9 mouse cellular contexts compared by ENCODE assay signal in the genomic region with DNA sequence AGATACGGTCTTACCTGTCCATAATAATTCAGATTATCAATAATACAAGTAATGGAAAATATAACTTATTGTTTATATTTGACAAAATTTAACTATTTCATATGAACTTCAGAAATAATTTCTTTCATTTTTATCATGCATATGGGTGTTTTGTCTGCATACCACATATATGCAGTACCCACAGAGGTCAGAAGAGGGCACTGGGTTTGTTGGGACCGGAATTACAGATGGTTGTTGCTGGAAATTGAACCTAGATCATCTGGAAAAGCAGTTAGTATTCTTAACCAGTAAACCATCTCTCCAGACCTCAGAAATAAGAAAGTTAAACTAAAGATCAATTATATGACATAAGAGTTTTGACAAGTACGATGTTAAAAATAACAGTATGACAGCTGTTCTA.
DNase-seq lines count a peak whose midpoint lies in the region; ATAC-seq and TF ChIP-seq lines count a peak whose summit lies in the region.
"Had no signal": no experiment of that assay in that cellular context is flagged by ENCODE, and none has a peak within 500 bp of the region (broad histone marks: within the 10 kb centered on the region; RNA-seq: fewer than 3 reads in every experiment).

No protein-coding gene starts in this region.

- H3K27me3 ChIP-seq in embryonic facial prominence, embryonic 11.5 days (ENCODE audit: control insufficient read depth, insufficient read depth, low read length), result no peaks in the 10 kb centered on the region
- H3K27me3 ChIP-seq in embryonic facial prominence, embryonic 10.5 days (replicated peaks; ENCODE audit: low read depth, poor library complexity, severe bottlenecking), result no peaks in the 10 kb centered on the region
- peaks cover 65% of the 10 kb centered on the region for H3K27me3 ChIP-seq in CH12.LX (replicated peaks)
- no peaks in the 10 kb centered on the region for H3K27me3 ChIP-seq in forebrain, embryonic 16.5 days (replicated peaks; ENCODE audit: control insufficient read depth, insufficient read depth, low read length)
- H3K27me3 ChIP-seq: liver, embryonic 13.5 days had no signal

- no peak overlapping the region for H3K4me2 ChIP-seq in embryonic facial prominence, embryonic 11.5 days (ENCODE audit: low read depth, low read length)
- H3K4me2 ChIP-seq in CH12.LX (ENCODE audit: insufficient read depth, low read depth, poor library complexity, severe bottlenecking), result no peak overlapping the region
- H3K4me2 ChIP-seq in forebrain, embryonic 16.5 days (ENCODE audit: low read length), result no peak overlapping the region
- H3K4me2 ChIP-seq: liver, embryonic 13.5 days had no signal

- no peaks in the 10 kb centered on the region for H3K79me2 ChIP-seq in CH12.LX (replicated peaks; ENCODE audit: control insufficient read depth, extremely low read depth, insufficient read depth, poor library complexity, severe bottlenecking)

- 60% methylated on average over 3 of the region's 3 CpGs for WGBS in embryonic facial prominence, embryonic 11.5 days
- WGBS in embryonic facial prominence, embryonic 10.5 days, result 67% methylated on average over 3 of the region's 3 CpGs
- WGBS in forebrain, embryonic 16.5 days, result 65% methylated on average over 3 of the region's 3 CpGs

- H3K27ac ChIP-seq in embryonic facial prominence, embryonic 11.5 days (replicated peaks; ENCODE audit: low read depth, low read length), result no peak overlapping the region
- no peak overlapping the region for H3K27ac ChIP-seq in embryonic facial prominence, embryonic 10.5 days (replicated peaks)
- no peak overlapping the region for H3K27ac ChIP-seq in CH12.LX (ENCODE audit: insufficient read depth, low read depth)
- H3K27ac ChIP-seq in forebrain, embryonic 16.5 days (ENCODE audit: low read length), result no peak overlapping the region
- H3K27ac ChIP-seq: liver, embryonic 13.5 days had no signal

- H3K9ac ChIP-seq in embryonic facial prominence, embryonic 11.5 days (replicated peaks; ENCODE audit: low read length), result no peak overlapping the region
- no peak overlapping the region for H3K9ac ChIP-seq in CH12.LX (ENCODE audit: insufficient read depth, low read depth)
- no peak overlapping the region for H3K9ac ChIP-seq in forebrain, embryonic 16.5 days (replicated peaks; ENCODE audit: low read depth, low read length)
- H3K9ac ChIP-seq: liver, embryonic 13.5 days had no signal

- H3K4me1 ChIP-seq in embryonic facial prominence, embryonic 11.5 days (ENCODE audit: control insufficient read depth, insufficient read depth, low read length), result no peaks in the 10 kb centered on the region
- H3K4me1 ChIP-seq in embryonic facial prominence, embryonic 10.5 days, result no peaks in the 10 kb centered on the region
- no peaks in the 10 kb centered on the region for H3K4me1 ChIP-seq in CH12.LX (ENCODE audit: control insufficient read depth in 1 of 2, insufficient read depth in 2 of 2)
- H3K4me1 ChIP-seq in forebrain, embryonic 16.5 days (replicated peaks; ENCODE audit: control insufficient read depth, insufficient read depth, low read length), result no peaks in the 10 kb centered on the region
- H3K4me1 ChIP-seq: liver, embryonic 13.5 days had no signal

- no peak for ATAC-seq in embryonic facial prominence, embryonic 11.5 days (replicated peaks; ENCODE audit: insufficient number of reproducible peaks, low FRiP score, low TSS enrichment, low read depth)
- no peak for ATAC-seq in forebrain, embryonic 16.5 days

- peak; percentile 55 for TF ChIP-seq RAD21 in CH12.LX (IDR thresholded peaks at IDR 0.05; ENCODE audit: low read depth, low read length)

- H3K36me3 ChIP-seq in embryonic facial prominence, embryonic 11.5 days (replicated peaks; ENCODE audit: control insufficient read depth, insufficient read depth, low read depth, low read length), result no peaks in the 10 kb centered on the region
- H3K36me3 ChIP-seq in embryonic facial prominence, embryonic 10.5 days (replicated peaks), result no peaks in the 10 kb centered on the region
- H3K36me3 ChIP-seq in CH12.LX (replicated peaks in 1 of 2; ENCODE audit: control insufficient read depth in 1 of 2, insufficient read depth in 1 of 2, low read length in 1 of 2), result no peaks in the 10 kb centered on the region
- peaks cover 11% of the 10 kb centered on the region for H3K36me3 ChIP-seq in forebrain, embryonic 16.5 days (ENCODE audit: control insufficient read depth, insufficient read depth)
- H3K36me3 ChIP-seq: liver, embryonic 13.5 days had no signal

- no peak for TF ChIP-seq POLR2A in CH12.LX (IDR thresholded peaks at IDR 0.05; ENCODE audit: low read depth, low read length)

- TF ChIP-seq EP300 in CH12.LX (IDR thresholded peaks at IDR 0.05; ENCODE audit: low read length), result no peak

- no peak overlapping the region for H3K4me3 ChIP-seq in embryonic facial prominence, embryonic 11.5 days (ENCODE audit: low read depth, low read length)
- H3K4me3 ChIP-seq in embryonic facial prominence, embryonic 10.5 days, result no peak overlapping the region
- no peak overlapping the region for H3K4me3 ChIP-seq in CH12.LX (replicated peaks in 1 of 3; ENCODE audit: low read depth in 2 of 3, low read length in 2 of 3, poor library complexity in 1 of 3)
- H3K4me3 ChIP-seq in forebrain, embryonic 16.5 days (replicated peaks; ENCODE audit: low read length), result no peak overlapping the region
- H3K4me3 ChIP-seq: liver, embryonic 13.5 days had no signal

- in situ Hi-C loops in CH12.LX (cut with MboI; ENCODE audit: low pct_ligation_motif_present, low pct_unique_long_range_greater_than_20kb, low sequenced_read_pairs), result loop anchor here (10.0 kb wide), 1 partner anchor 324 kb away; a partner anchor contains a TSS

- peak; percentile 40 to 67 for TF ChIP-seq CTCF in CH12.LX (conservative IDR thresholded peaks at IDR 0.05 in 1 of 2, IDR thresholded peaks at IDR 0.05 in 1 of 2; ENCODE audit: low read depth in 2 of 2, low read length in 2 of 2)

- dilution Hi-C loops in CH12.LX (cut with MboI; ENCODE audit: extremely low pct_ligation_motif_present, extremely low pct_unique_long_range_greater_than_20kb, low sequenced_read_pairs), result no loop called here

- intact Hi-C loops in left cerebral cortex, postnatal 4 days (cut with DNase I), result no loop called here

- peak; percentile 21 for DNase-seq in embryonic facial prominence, embryonic 11.5 days (ENCODE audit: low spot score)
- DNase-seq in embryonic facial prominence, embryonic 10.5 days (ENCODE audit: low spot score), result no peak
- DNase-seq in left cerebral cortex, postnatal 4 days, result peak; percentile 32
- DNase-seq in left cerebral cortex, adult 9 months (ENCODE audit: low spot score in 2 of 2), result no peak
- DNase-seq in CH12.LX (ENCODE audit: extremely low read depth), result peak; percentile 28
- DNase-seq in embryo, embryonic 9.5 days (ENCODE audit: extremely low spot score), result peak; percentile 13
- no peak for DNase-seq in spleen, adult 18-20 months
- DNase-seq: liver, embryonic 13.5 days had no signal

- no peaks in the 10 kb centered on the region for H3K9me3 ChIP-seq in embryonic facial prominence, embryonic 11.5 days (replicated peaks; ENCODE audit: control insufficient read depth, low read length)
- no peaks in the 10 kb centered on the region for H3K9me3 ChIP-seq in embryonic facial prominence, embryonic 10.5 days
- no peaks in the 10 kb centered on the region for H3K9me3 ChIP-seq in CH12.LX (replicated peaks; ENCODE audit: low read length)
- no peaks in the 10 kb centered on the region for H3K9me3 ChIP-seq in forebrain, embryonic 16.5 days (ENCODE audit: control insufficient read depth, low read length)
- H3K9me3 ChIP-seq: liver, embryonic 13.5 days had no signal

TF ChIP-seq in CH12.LX, 34 proteins besides CTCF, POLR2A, EP300 and RAD21:
- TF ChIP-seq ZKSCAN1 (IDR thresholded peaks at IDR 0.05; ENCODE audit: borderline replicate concordance, low read depth, low read length) (no peak), SIN3A (IDR thresholded peaks at IDR 0.05; ENCODE audit: low read length) (no peak), SMC3 (IDR thresholded peaks at IDR 0.05; ENCODE audit: low read depth, low read length) (peak; percentile 60), ZC3H11A (IDR thresholded peaks at IDR 0.05; ENCODE audit: low read depth, low read length) (no peak), BHLHE40 (IDR thresholded peaks at IDR 0.05; ENCODE audit: low read depth, low read length) (no peak), RCOR1 (conservative IDR thresholded peaks at IDR 0.05; ENCODE audit: low read depth, low read length) (no peak), ETS1 (conservative IDR thresholded peaks at IDR 0.05; ENCODE audit: low read depth, low read length) (no peak), ELF1 (IDR thresholded peaks at IDR 0.05; ENCODE audit: low read depth, low read length) (no peak), NELFE (IDR thresholded peaks at IDR 0.05; ENCODE audit: low read depth, low read length) (no peak)

Comparison
In these comparisons a context has a peak if more than half of its experiments do, and no peak if none do; other contexts are left out.
1. DNase-seq: peak in embryonic facial prominence, embryonic 11.5 days (single experiment), left cerebral cortex, postnatal 4 days (single experiment), CH12.LX (single experiment) and embryo, embryonic 9.5 days (single experiment); none in embryonic facial prominence, embryonic 10.5 days (single experiment), left cerebral cortex, adult 9 months (0 of 2) and spleen, adult 18-20 months (0 of 2).